Mouse (Mus musculus) embryo, embryonic 10.5 days (tissue): ENCODE measurements at regions not wholly inside any gene's neighbourhood (a gene's known extent, or its start where the extent isn't known, plus 50 kb on each side); places are given as distances from the start of the nearest gene placed in this dataset.
"Not testable (repeated sequence)": the region's sequence is repeated elsewhere in the genome, so short reads cannot be mapped to it uniquely, and the experiment has no call there.

Experiments
- DNase-seq: peaks from one replicate; pipeline ENCODE4 v3.0.0-alpha.2; 2015; ENCODE audit warnings: low spot score

DNA sequence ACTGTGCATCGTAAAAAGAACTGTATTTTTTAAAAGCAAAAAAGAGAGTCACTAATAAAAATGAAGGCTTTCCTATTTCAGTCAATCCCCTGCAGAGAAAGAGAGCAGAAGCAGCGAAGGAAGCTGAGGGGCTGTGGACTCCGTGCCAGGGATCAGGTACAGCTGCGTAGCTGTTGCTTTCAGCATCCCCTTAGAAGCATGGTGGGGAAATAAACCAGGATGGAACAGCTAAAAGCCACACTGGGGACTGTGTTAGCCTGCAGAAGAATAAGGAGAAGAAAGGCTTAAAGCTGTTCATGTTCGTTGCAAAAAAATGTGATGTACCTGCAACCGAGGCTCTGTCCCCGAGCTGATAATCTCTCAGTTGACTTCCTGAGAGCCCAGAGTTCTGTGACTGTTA, 1302.6 kb upstream of the Sel1l start:
- DNase-seq: no peak

DNA sequence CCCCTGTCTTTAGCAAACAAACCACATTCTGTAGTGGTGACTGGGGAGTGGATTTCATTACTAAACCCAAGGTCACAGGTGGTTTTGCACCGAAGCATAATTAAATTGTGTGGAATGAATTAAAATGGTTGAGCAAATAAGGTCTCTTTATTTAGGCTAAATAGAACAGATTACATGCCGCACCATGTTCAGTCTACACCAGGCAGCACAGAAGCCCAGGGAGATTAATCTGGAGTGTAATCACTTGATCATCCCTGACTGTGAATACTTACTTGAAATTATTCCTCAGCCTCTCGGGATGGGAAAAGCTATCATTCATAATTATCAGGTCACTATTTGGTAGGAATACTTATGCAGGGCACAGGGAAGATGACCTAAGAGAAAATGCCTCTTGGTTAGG, 1293.3 kb upstream of the Sel1l start:
- no peak for DNase-seq

DNA sequence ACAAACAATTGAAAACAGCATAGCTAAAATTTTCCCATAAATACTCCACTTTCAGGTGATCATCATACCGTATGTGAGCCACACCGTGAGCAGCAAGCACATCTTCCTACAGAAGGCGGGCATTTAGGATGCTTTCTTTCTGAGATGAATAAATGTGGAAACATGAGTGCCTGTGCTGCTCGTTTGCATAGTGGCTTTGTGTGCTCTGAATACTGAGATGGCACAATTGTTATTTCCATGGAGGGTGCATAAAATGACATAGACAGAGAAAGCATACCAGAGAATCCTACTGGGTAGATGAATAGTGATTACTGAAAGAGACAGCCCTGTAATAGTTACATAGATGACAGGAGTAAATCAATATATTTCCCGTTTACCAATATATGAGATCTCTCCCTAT, 1287.4 kb upstream of the Sel1l start:
- DNase-seq: no peak

DNA sequence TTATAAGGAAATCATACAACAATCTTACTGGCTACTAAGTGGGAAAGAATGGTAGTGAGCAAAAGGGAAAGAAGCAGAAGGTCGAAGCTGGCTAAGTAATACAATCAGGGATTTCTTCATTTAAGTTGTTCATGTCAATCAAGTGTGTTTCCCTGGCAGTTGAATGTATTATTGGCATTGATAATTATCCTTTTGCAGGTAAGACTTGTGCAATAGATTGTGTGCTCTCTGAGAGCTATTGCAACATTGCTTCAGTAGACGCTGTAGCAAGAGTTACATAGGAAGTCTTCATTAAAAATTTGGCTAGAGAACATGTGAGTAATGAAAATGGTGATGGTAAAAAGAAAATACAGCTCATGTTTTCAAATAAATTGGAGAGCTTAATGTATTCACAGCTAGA, 1273.3 kb upstream of the Sel1l start:
- no peak for DNase-seq

DNA sequence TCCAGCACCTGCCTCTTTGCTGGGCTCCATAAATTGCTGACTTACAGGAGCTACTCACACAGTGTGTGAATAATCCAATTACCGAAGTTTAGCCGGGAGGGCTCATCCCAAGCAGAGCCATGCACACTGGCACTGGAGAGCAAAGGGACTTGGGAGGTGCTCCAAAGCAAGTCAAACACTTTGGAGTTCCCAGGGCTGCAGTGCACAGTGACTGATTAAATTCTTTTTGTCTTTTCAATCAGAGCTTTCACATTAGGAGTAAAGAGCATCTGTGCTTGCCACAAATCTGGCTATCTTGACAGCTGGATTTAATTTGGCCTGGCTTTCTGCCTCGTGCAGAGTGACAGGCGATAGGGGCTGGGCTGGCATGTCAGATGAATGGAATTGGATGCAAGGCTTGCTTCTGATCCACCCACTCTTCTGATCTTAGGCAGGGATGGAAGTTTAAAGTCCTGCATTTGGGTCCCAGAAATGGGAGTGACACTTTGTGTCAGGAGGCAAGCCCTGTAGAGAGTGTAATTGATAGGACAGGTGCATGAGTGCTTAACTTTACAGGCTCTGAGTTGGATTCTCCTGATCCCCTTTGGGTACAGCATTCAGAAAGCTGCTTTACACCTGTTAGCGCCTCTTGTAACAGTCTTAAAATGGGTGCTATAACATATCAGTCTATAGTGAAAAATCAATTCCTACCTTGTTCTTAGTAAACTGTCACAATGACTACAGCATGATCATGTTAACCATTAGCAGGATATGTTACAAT, 1239.3 kb upstream of the Sel1l start:
- DNase-seq: peak; percentile 59

DNA sequence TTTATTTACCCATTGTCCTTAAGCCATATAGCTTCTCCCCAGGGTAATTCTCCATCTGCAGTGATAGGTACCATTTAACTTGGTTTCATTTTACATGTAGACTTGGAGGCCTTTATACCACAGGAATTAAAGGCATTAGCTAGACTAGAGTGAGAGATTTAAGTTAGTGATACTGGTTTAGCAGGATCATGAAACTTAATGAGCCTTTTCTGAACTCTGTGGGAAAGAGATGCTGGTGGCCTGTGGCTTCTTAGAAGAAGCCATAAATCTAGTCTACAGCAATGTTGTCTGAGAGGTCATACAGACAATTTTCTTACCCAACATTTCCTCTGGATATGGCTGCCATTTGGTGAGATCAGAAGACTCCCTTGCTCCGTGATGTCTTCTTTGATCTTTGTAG, 1214.9 kb upstream of the Sel1l start:
- DNase-seq: no peak

DNA sequence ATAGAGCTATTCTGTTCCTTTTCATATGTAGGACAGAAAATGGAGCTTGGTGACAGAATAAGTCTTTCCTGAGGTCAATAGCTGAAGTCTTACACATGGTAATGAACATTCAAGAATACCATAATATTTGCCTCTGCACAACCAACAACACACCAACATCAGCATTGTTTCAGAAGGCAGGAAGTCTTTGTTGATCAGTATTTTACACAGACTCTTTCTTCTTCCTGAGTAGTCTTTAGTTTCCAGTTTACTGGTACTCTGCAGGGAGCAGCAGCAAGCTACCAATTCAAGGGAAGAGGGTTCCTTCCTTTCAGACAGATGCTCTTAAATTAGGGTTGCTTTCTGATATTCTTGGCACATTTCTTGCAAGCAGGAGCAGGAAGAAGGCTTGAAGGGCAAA, 1170.7 kb upstream of the Sel1l start:
- no peak for DNase-seq

DNA sequence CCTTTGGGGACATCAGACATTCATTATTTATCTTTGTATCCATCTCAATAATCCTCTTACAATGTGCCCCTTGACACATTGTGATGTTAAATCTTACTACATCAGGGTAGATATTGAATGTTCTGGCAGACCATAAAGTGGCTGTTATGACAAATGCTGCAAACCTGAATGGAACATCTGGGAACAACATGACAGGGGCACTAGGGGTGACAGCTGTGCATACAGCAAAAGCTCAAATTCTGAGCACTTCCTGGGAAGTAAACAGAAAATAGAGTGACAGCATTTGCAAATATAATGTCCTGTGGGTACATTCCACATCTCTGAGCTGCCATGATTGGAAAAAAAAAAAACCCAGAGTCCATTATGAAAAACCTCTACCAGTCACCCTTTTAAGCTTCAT, 1162.6 kb upstream of the Sel1l start:
- DNase-seq: no peak

DNA sequence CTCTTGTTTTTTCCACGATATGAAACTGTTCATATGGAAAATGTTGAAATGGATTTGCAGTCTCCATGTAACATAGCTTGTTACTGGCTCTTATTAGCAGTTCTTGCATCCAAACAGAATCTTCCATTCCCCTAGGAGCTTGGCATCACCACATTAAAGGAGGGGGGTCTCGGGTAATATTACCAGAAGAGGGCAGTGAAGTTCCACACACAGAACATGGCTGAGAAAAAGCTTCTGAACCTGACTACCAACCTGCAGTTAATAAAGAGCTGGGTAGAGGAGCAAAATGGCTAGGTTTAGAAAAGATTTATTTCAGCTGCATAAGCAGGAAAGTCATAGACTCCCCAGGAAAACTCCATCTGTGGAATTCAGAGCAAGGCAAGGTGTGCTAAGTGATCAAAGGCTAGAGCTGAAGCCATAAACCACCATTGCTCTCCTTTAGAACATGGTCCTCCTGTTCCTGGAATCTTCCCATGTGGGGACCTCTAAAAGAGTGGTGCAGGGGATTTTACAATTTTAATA, 1157.9 kb upstream of the Sel1l start:
- peak; percentile 59 for DNase-seq

DNA sequence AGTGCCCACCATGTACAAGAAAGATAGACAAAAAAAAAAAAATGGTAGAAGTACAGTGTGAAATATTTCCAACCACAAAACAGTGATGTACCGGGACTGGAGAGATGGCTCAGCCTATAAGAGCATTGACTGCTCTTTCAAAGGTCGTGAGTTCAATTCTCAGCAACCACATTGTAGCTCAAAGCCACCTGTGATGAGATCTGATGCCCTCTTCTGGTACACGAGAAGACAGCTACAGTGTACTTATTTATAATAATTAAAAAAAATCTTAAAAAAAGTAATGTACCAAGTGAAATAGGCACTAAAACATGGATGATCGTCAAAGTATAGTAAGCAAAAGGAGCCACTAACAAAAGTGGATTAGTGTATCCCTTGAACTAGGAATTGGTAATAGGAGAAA, 1154.2 kb upstream of the Sel1l start:
- DNase-seq: no peak

DNA sequence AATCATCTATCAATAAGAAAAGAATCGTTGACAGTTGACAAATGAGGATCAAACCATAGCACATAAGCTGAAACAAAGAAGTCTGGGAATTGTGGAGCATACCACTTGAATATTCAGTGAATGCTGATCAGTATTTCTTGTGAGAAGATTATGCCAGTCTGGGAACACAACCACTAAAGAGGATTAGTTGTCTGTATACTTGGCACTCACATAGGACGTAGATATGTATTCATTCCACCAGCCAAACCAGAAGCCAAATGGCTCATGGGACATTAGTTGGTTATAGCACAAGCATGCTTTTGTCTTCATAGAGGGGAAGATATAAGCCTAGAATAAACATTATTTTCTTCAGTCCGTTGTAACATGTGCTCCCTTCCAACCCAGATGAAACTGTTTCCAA, 1126.7 kb upstream of the Sel1l start:
- no peak for DNase-seq

DNA sequence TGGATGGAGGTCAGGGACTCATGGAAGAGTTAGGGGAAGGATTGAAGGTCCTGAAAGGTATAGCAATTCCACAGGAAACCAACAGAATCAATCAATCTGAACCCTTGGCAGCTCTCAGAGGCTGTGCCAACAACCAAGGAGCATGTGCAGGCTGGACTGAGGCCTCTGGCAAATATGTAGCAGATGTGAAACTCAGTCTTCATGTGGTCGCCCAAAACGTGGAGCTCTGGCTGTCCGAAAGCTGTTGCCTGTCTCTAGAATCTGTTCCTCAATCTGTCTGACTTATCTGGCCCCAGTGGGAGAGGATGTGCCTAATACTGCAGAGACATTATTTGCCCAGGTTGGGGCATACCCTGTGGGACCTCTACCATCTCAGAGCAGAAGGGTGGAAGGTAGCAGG, 1095.4 kb upstream of the Sel1l start:
- no peak for DNase-seq

DNA sequence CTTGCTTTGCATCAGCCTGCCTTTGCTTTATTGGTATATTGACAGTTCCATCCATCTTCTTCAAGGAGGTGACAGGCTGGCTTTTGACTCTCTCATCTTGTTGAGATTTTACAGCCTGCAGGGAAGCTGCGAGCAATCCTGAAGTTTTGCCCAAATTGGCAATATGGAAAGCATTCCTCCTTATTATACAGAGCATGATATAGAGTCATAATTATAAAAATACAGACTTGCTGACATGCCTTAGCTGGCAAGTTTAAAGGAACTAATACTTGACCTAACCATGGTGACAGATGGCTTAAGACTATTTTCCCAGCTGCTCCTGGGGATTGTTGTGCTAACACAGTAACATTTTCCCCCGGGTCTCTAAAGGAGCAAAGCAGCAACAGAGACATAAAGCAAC, 1078.6 kb upstream of the Sel1l start:
- DNase-seq: no peak

DNA sequence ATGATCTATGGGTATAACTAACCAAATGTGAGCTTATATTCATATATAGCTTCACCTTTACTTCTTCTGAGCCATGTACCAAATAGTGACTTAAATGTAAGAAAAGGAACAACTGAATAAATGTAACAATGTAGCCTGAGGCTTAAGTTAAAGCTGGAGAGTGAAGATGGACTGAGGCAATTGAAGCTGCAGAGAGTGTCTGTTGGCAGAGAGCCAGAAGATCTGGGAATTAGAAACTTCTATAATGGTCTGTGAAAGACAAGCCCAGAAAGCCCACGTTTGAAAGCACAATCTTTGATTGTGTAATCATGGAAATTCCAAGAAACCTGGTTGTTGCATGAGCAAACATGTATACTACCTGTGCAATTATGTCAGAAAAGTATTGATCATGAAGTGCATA, 1078.0 kb upstream of the Sel1l start:
- peak; percentile 5 for DNase-seq

DNA sequence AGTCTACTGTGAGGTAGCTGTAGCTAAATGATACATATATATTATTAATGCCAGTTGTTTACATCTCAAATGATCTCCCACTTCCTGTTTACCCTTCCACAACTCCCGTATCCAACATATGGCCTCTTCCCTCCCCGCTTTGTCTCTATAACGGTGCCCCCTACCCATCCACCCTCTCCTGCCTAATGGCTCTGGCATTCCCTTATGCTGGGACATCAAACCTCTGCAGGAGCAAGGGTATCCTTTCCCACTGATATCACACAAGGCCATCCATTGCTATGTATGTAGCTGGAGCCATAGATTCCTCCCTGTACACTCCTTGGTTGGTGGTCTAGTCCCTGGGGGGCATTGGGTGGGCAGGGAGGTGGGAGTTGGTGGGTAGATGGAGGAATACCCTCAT, 1071.0 kb upstream of the Sel1l start:
- DNase-seq: no peak

DNA sequence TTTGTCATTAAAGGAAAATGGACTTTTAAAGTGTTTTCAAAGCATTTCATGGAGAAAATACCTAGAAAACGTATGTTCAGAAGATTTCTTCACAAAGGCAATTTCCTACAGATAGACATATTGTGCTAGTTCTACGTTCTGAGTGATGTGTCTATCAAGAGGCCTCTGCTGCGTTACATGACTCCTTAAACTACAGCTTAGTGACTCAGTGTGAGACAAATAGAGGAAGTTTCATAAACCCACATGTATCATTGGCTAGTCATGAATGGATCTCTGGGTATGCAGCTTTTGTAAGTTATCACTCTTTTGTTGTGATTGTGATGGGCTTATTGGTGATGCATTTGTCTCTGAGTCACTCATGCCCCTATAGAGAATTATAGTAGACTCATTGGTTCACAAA, 1067.3 kb upstream of the Sel1l start:
- no peak for DNase-seq

DNA sequence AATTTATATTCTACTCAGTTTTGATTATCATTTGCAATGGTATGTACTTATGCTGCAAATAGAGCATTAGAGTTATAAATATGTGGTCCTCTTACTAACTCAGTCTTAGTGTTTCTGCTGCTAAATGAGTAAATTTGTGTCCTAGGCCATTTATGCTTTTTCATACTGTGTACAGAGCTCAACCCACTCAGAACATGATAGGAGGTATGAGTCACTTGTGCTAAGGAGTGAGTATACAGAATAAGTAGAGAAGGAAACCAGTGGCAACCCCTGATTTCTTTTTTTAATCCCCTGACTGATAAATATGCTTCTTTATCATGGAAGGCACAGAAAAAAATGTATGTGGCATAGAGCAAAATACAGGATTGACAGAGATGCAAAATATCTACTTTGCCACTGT, 1066.8 kb upstream of the Sel1l start:
- DNase-seq: no peak

DNA sequence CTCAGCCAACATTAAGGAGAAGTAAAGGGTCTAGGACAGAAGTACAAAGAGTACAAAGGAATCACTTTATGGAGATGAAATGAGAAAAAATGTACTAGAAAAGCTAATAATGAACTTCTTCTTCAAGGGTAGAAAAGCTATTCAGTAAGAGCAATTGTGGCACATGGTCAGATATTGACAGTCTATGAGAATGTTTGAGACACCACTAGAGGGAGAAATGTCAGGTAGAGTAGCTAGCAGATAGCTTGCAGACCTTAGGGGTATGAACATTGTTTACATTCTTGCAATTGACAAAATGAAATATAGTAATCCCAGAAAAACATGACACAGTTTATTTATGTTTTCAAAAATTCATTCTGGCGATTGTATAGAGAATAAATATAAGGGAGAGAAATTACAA, 1066.2 kb upstream of the Sel1l start:
- DNase-seq: no peak

DNA sequence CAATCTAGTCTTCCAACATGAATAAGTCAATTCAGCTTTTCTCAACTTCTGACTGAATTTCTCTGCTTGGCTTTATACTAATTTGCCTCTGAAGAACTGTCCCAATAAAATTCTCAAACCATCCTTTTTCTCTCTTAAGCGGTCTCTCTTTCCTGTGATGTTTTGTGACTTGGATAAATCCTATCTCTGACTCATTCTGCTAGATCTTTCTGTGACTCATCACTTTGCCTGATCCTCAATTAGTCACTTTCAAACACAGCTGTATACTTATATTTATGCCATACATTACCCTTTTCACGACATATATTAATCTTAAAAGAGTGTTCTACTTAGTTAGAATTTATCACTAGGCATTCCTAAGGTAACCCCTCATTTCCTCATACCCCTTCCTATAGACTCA, 1055.4 kb upstream of the Sel1l start:
- no peak for DNase-seq

DNA sequence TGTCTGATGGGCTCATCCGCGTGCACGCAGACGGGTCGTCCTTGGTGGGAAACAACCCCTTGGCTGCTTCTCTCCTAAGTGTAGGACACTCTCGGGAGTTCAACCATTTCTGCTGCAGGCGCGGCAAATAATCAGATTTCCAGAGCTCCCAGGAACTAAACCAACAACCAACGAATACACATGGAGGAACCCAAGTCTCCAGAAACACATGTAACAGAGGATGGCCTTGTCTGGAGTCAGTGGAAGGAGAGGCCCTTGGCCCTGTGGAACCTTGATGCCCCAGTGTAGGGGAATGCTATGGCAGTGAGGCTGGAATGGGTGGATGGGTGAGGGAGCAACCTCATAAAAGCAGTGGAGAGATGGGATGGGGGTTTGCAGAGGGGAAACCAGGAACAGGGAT, 1043.4 kb upstream of the Sel1l start:
- DNase-seq: no peak

DNA sequence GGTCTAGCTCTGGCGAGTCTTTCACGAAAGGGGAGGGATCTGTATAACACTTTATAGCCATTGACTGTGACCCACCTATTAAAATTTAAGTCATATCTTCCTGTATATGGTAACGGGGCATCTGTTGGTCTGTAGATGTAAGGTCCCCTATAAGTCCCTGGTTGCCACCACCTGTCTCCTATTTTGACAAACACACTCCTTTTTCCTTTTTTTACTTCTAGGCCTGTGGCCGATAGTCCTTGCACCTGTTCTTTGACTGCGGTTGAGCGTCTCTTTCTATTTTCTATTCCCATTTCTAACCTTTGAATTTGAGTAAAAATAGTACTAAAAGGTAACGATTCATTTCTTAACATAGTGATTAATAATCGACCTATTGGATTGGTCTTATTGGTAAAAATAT, 1042.7 kb upstream of the Sel1l start:
- not testable (repeated sequence) for DNase-seq

DNA sequence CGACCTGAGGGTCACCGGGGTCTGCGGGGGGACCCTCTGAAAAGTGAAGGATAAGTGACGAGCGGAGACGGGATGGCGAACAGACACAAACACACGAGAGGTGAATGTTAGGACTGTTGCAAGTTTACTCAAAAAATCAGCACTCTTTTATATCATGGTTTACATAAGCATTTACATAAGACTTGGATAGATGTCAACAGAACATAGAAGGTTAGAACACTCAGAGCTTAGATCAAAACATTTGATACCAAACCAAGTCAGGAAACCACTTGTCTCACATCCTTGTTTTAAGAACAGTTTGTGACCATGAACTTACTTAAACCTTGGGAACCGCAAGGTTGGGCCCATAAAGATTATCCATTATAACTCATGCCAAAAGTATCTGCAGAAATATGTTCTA, 1042.2 kb upstream of the Sel1l start:
- not testable (repeated sequence) for DNase-seq

DNA sequence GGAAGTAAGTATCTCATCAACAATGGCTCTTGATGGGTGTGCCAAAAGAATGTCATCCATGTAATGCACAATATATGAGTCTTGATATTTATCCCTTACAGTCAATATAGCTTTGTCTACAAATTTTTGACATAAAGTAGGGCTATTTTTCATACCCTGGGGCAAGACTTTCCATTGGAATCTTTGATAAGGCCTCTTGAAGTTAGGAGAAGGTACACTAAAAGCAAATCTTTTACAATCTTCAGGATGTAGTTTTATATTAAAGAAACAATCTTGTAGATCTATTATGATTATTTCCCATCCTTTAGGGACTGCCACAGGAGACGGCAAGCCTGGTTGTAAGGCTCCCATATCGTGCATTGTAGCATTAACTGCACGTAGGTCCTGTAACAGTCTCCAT, 1038.8 kb upstream of the Sel1l start:
- DNase-seq: no peak

DNA sequence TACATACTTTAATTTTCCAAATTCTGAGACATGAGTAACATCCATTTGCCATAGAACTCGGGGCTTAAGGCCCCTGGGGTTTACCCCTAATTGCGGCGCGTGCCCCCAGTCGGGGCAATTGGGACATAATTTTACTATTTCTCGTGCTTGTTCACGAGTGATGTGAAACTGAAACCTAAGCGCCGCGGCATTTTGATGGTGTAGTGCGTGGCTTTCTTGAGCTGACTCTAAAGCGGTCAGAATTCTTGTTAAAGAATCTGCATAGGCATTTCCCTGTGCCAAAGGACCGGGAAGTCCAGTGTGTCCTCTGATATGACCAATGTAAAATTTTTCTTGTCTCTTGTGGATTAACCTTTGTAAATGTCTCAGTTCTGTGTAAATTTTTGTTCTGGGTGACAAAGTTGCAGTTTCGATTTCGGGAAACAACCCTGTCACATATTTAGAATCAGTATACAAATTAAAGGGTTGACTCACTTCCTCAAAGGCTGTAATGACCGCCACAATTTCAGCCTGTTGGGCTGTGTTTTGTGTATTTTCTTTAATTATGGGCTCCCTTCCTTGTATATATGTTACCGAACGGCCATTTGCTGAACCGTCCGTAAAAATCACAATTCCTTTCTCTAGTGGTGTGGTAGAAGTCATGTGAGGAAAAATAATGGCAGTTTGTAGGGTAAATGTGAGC, 1037.6 kb upstream of the Sel1l start:
- DNase-seq: not testable (repeated sequence)
